Mouse (Mus musculus) stomach, postnatal 0 days (tissue): ENCODE data around the gene Cdk18. TPM values are rescaled to one million over a fixed set of nuclear protein-coding genes. Genes with fewer than 3 reads are reported as not detected.

Source experiments
- ATAC-seq: fragments of 200-750 bp; cut with Nextera tagmentation; 2 replicates; pipeline ENCODE4 v1.8.0; 2017; ENCODE audit not compliant: low FRiP score, low TSS enrichment
- DNase-seq: peaks from one replicate; pipeline ENCODE4 v3.0.0-alpha.2; 2016; ENCODE audit warnings: low spot score
- H3K27ac ChIP-seq: fragments of 300-500 bp; sonication (generic); replicated peaks from 2 replicates; pipeline ENCODE4 v1.5.1; 2014; ENCODE audit warnings: mild to moderate bottlenecking, control low read depth
- H3K27me3 ChIP-seq: fragments of 300-500 bp; sonication (generic); 2 replicates; pipeline ENCODE4 v1.6.1; 2014; ENCODE audit warnings: low read length; ENCODE audit not compliant: control insufficient read depth, insufficient read depth
- H3K36me3 ChIP-seq: fragments of 300-500 bp; sonication (generic); 2 replicates; pipeline ENCODE4 v1.6.1; 2014; ENCODE audit warnings: low read length, mixed read lengths; ENCODE audit not compliant: control insufficient read depth, insufficient read depth
- H3K4me1 ChIP-seq: fragments of 300-500 bp; sonication (generic); replicated peaks from 2 replicates; pipeline ENCODE4 v1.6.1; 2014; ENCODE audit warnings: antibody characterized with exemption; ENCODE audit not compliant: control insufficient read depth, insufficient read depth
- H3K4me2 ChIP-seq: fragments of 300-500 bp; sonication (generic); replicated peaks from 2 replicates; pipeline ENCODE4 v1.6.1; 2014; ENCODE audit warnings: low read depth, mild to moderate bottlenecking, control low read depth, moderate library complexity
- H3K4me3 ChIP-seq: fragments of 300-500 bp; sonication (generic); 2 replicates; pipeline ENCODE4 v1.5.1; 2014; ENCODE audit warnings: low read depth, low read length, control low read depth
- H3K9ac ChIP-seq: fragments of 300-500 bp; sonication (generic); 2 replicates; pipeline ENCODE4 v1.6.1; 2014; ENCODE audit warnings: mild to moderate bottlenecking, low read length, control low read depth, mixed read lengths
- H3K9me3 ChIP-seq: fragments of 300-500 bp; sonication (generic); 2 replicates; pipeline ENCODE4 v1.6.1; 2016; ENCODE audit warnings: low read length; ENCODE audit not compliant: control insufficient read depth
- CTCF ChIP-seq: IDR thresholded peaks from 2 replicates; pipeline ENCODE4 v1.5.1; 2016; ENCODE audit warnings: antibody characterized with exemption, low read depth, mild to moderate bottlenecking, moderate library complexity
- EP300 ChIP-seq: optimal IDR thresholded peaks from 2 replicates; pipeline ENCODE3; 2016; ENCODE audit warnings: antibody characterized with exemption
- WGBS: fragments of 180-500 bp; shearing (Covaris S2); extraction: QIAGEN DNeasy Blood & Tissue Kit; methylation state at CpG from one replicate; pipeline ENCODE4 v1.1.7; 2014; 5-methylcytosine and 5-hydroxymethylcytosine counted together
- polyA plus RNA-seq: library from polyadenylated mRNA; unstranded; fragments of >200 nt; fragmentation: Nextera tagmentation; extraction: Ambion mirVana; gene quantifications from 2 replicates; pipeline ENCODE4 v1.2.1, GENCODE M21; 2015

Gene Cdk18
- polyA plus RNA-seq, 1 experiment from 2014 or later = 9.7 TPM

DNA sequence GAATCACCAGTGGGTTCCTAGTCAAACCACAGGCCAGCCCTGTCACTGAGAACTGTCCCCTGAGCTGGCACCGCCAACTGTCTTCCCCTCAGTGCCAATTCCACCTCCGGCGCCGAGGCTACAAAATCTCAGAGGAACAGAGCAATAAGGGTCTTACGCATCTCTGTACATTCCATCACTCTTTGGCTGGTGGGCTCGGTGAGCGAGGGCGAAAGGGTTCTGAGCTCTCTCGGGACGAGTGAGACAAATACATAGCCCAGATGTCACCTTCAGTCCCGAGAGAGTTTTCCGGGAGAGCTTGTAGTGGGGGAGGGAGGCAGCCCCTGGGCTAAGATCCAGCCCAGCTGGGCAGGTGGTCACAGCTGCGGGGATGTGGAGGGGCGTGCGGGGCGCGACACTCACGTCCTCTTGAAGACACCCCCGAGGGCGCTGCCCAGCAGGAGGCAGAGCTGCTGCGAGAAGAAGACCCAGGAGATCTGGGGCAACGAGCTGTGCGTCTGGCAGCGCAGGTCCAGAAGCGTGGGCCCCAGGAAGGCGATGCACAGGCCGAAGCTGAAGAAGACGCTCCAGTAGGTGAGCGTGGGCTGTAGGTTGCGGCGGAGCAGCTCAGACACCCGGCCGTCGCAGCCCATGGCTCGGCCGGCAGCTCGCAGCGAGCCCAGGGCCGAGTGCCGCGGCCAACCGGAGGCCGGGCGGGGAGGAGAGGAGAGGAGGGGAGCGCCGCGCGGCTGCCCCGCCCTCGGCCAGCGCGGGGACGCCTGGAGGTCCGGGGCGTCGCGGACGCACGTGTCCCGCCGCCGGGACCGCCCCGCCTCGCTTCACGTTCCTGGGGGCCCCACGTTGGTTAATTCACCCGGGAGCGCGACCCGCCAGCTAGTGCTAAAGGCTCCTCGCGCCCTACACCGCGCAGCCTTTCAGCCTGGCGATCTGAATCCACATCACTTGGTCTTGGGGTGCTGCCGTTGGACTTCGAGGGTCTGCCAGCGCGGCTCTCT lies 71.9 kb downstream of the Cdk18 start, which contains the start of gene Mfsd4a:
Gene Mfsd4a, minus strand, starts transcription at position 802 of the 995 bp plus-strand sequence.
- peak; percentile 58 for TF ChIP-seq CTCF
- TF ChIP-seq EP300 = no peak
- Histone ChIP-seq H3K36me3 (no peaks in the 10 kb centered on the region), H3K9me3 (no peaks in the 10 kb centered on the region), H3K4me1 (peaks cover 3% of the 10 kb centered on the region; the same call in 1 of the 2 replicates), H3K27ac (no peak within 1 kb of the TSS), H3K27me3 (no peaks in the 10 kb centered on the region), H3K9ac (peak within 1 kb of the TSS; percentile 60), H3K4me2 (peak within 1 kb of the TSS; percentile 71), H3K4me3 (peak within 1 kb of the TSS; percentile 47)
- DNase-seq (peak; percentile 71), ATAC-seq (peak; percentile 87)
- WGBS = 3% methylated on average over 67 of the region's 80 CpGs

- H3K27me3 ChIP-seq = no peaks in the 10 kb centered on the region
- no peaks in the 10 kb centered on the region for H3K36me3 ChIP-seq
- no peaks in the 10 kb centered on the region for H3K9me3 ChIP-seq
- DNase-seq = no peak
- H3K4me2 ChIP-seq = no peak overlapping the region
- H3K4me1 ChIP-seq = peaks cover 3% of the 10 kb centered on the region; the same call in 1 of the 2 replicates
- no peak overlapping the region for H3K9ac ChIP-seq
- H3K4me3 ChIP-seq = no peak overlapping the region
- ATAC-seq = no peak
- 73% methylated on average over 8 of the region's 8 CpGs for whole genome bisulfite sequencing
- H3K27ac ChIP-seq = no peak overlapping the region
- TF ChIP-seq CTCF (no peak), EP300 (no peak)
These were observed 73.9 kb downstream of the Cdk18 start for GRCm38 (mm10) chr1:132065475-132066172.

DNA sequence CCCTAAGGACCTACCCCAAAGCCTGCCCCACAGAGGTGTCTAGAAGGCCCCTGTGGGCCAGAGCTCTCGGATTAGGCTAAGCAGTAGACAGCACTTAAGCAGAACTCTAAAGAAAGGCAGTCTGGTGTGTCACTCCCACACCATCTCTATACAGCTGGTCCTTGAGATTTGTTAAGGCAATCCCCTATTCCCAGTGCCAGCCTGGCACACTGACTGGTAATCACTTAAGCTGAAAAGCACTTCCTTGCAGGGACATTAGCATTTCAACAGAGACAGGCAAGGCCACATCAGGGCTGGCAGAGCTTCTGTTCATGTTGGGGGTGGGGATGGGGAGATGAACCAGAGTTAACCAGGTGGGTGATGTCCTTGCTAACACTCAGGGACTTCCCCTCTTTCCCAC lies 74.5 kb downstream of the Cdk18 start:
- H3K27ac ChIP-seq = no peak overlapping the region
- H3K9ac ChIP-seq = no peak overlapping the region
- TF ChIP-seq EP300 (no peak), CTCF (no peak)
- H3K4me2 ChIP-seq = no peak overlapping the region
- WGBS = 85% methylated on average over 1 of the region's 1 CpGs
- no peaks in the 10 kb centered on the region for H3K36me3 ChIP-seq
- DNase-seq (no peak), ATAC-seq (no peak)
- H3K9me3 ChIP-seq = no peaks in the 10 kb centered on the region
- H3K4me1 ChIP-seq = peaks cover 3% of the 10 kb centered on the region; the same call in 1 of the 2 replicates
- H3K27me3 ChIP-seq = no peaks in the 10 kb centered on the region
- no peak overlapping the region for H3K4me3 ChIP-seq

GRCm38 (mm10) chr1:132063096-132063495 lies 76.4 kb downstream of the Cdk18 start:
- no peak for ATAC-seq
- 76% methylated on average over 4 of the region's 4 CpGs for WGBS

More at GRCm38 (mm10) chr1:132063096-132063495, 76.4 kb downstream of the Cdk18 start:
- no peaks in the 10 kb centered on the region for H3K9me3 ChIP-seq
- TF ChIP-seq EP300 = no peak
- TF ChIP-seq CTCF = no peak
- no peaks in the 10 kb centered on the region for H3K27me3 ChIP-seq
- DNase-seq = no peak
- H3K4me2 ChIP-seq = no peak overlapping the region
- no peak overlapping the region for H3K27ac ChIP-seq
- peaks cover 3% of the 10 kb centered on the region; the same call in 1 of the 2 replicates for H3K4me1 ChIP-seq
- no peak overlapping the region for H3K9ac ChIP-seq
- H3K4me3 ChIP-seq = no peak overlapping the region
- H3K36me3 ChIP-seq = no peaks in the 10 kb centered on the region

Other genes starting within 250 kb of the Cdk18 start
- gene Nucks1, start 229.2 kb downstream of the Cdk18 start, polyA plus RNA-seq = 24.2 and 30.4 TPM in 2 replicates
- gene Slc45a3, start 176.7 kb downstream of the Cdk18 start, polyA plus RNA-seq = 18.4 and 23.3 TPM in 2 replicates
- gene Elk4, start 132.1 kb downstream of the Cdk18 start, polyA plus RNA-seq = 13.8 and 14.3 TPM in 2 replicates
- 16.7 TPM in 2 replicates for gene Mfsd4a, start 71.6 kb downstream of the Cdk18 start, polyA plus RNA-seq
- gene Lemd1, start 51.7 kb upstream of the Cdk18 start, polyA plus RNA-seq = 0.30 and 0.42 TPM in 2 replicates
- 0.02 and 0.06 TPM in 2 replicates for gene AC124108.1, start 51.8 kb upstream of the Cdk18 start, polyA plus RNA-seq
- gene Gm10188, start 90.1 kb upstream of the Cdk18 start, polyA plus RNA-seq = 0.19 TPM in 1 of 2 replicates, not detected in the other
- 0.31 and 0.34 TPM in 2 replicates for gene Klhdc8a, start 158.9 kb upstream of the Cdk18 start, polyA plus RNA-seq
- 4.5 and 6.2 TPM in 2 replicates for gene Nuak2, start 176.4 kb upstream of the Cdk18 start, polyA plus RNA-seq